Mouse (Mus musculus) left cerebral cortex, adult 8-10 months (tissue): ENCODE measurements around the gene St3gal3. TPM values are rescaled to one million over a fixed set of nuclear protein-coding genes. Genes with fewer than 3 reads are reported as not detected.

Experiments
- DNase-seq, 2 experiments: peaks; one replicate each; pipeline ENCODE4 v3.0.0; 2022; ENCODE audit warnings: low spot score in 2 of 2
- total RNA-seq, 4 experiments: library from RNA; stranded (reverse); gene quantifications; 2 replicates each; pipeline ENCODE4 v1.2.4; 2022

Gene St3gal3
- total RNA-seq, 4 experiments from 2014 or later = 42.0 to 46.8 (median 44.5) TPM

- DNase-seq = no peak
These were observed 205.3 kb downstream of the St3gal3 start, which contains the start of gene Artn for GRCm38 (mm10) chr4:117929391-117929881. Gene Artn (minus strand): TSS chr4:117929763.

- DNase-seq = no peak
These were observed 205.9 kb downstream of the St3gal3 start for GRCm38 (mm10) chr4:117928699-117929241.

- DNase-seq = no peak
These were observed 206.5 kb downstream of the St3gal3 start for GRCm38 (mm10) chr4:117928234-117928633.

GRCm38 (mm10) chr4:117926545-117927482 lies 207.9 kb downstream of the St3gal3 start:
- peak in 1 of 2 experiments; percentile 61 for DNase-seq

- DNase-seq = no peak
These were observed 209.8 kb downstream of the St3gal3 start for GRCm38 (mm10) chr4:117924916-117925315.

- no peak for DNase-seq
These were observed 211.3 kb downstream of the St3gal3 start for GRCm38 (mm10) chr4:117923450-117923849.

- DNase-seq = no peak
These were observed 213.4 kb downstream of the St3gal3 start for GRCm38 (mm10) chr4:117921358-117921757.

GRCm38 (mm10) chr4:117918762-117919161 lies 216.0 kb downstream of the St3gal3 start:
- DNase-seq = no peak

- DNase-seq = no peak
These were observed 216.5 kb downstream of the St3gal3 start for GRCm38 (mm10) chr4:117918261-117918660.

- DNase-seq = no peak
These were observed 216.9 kb downstream of the St3gal3 start for GRCm38 (mm10) chr4:117917847-117918246.

- no peak for DNase-seq
These were observed 217.3 kb downstream of the St3gal3 start for GRCm38 (mm10) chr4:117917402-117917801.

- no peak for DNase-seq
These were observed 218.3 kb downstream of the St3gal3 start for GRCm38 (mm10) chr4:117916386-117916785.

GRCm38 (mm10) chr4:117915489-117916105 lies 219.1 kb downstream of the St3gal3 start:
- DNase-seq = peak in 1 of 2 experiments; percentile 31

- peak; percentile 91 to 95 for DNase-seq
These were observed 219.9 kb downstream of the St3gal3 start, which contains the start of gene Ipo13 for GRCm38 (mm10) chr4:117914591-117915442. Gene Ipo13 (minus strand): TSS chr4:117914999.

- DNase-seq = peak in 1 of 2 experiments; percentile 36
These were observed 220.7 kb downstream of the St3gal3 start for GRCm38 (mm10) chr4:117914031-117914430.

GRCm38 (mm10) chr4:117913421-117913820 lies 221.3 kb downstream of the St3gal3 start:
- peak in 1 of 2 experiments; percentile 33 for DNase-seq

- DNase-seq = no peak
These were observed 221.9 kb downstream of the St3gal3 start for GRCm38 (mm10) chr4:117912685-117913273.

- no peak for DNase-seq
These were observed 222.6 kb downstream of the St3gal3 start for GRCm38 (mm10) chr4:117912131-117912561.

GRCm38 (mm10) chr4:117908834-117909453 lies 225.8 kb downstream of the St3gal3 start:
- DNase-seq = peak in 1 of 2 experiments; percentile 48

- no peak for DNase-seq
These were observed 228.5 kb downstream of the St3gal3 start for GRCm38 (mm10) chr4:117906196-117906595.
